19 mouse cellular contexts compared by ENCODE assay signal in the genomic region with DNA sequence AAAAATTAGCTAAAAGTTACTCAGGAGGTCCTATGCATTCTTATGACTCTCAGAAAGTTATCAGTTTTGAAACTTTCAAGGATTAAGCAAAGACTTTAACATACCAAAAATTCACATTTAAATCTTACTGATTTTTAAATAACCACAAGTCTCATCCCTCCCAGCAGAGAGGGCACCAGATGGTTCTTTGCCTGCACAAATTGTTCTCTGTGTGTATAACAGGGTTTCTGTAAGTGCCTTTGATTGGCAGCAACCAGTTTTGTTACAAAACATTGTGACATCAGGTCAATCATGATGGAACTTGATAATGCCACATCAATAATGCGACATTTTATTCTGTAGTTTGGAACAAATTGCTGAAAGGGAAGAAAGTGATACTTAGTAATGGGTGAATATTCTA.
A peak's percentile ranks its signal among the peaks of the same experiment; 100 is the strongest.
DNase-seq lines count a peak whose midpoint lies in the region; TF ChIP-seq lines count a peak whose summit lies in the region.
"Had no signal": no experiment of that assay in that cellular context is flagged by ENCODE, and none has a peak within 500 bp of the region (broad histone marks: within the 10 kb centered on the region; RNA-seq: fewer than 3 reads in every experiment).

No protein-coding gene starts in this region.

- TF ChIP-seq CTCF in brain, embryonic 14.5 days (IDR thresholded peaks at IDR 0.05; ENCODE audit: borderline replicate concordance, extremely low read depth, insufficient read depth, insufficient read length) = no peak

- no peak for TF ChIP-seq POLR2A in brain, embryonic 14.5 days (IDR thresholded peaks at IDR 0.05; ENCODE audit: borderline replicate concordance, extremely low read depth, insufficient read depth, insufficient read length, poor library complexity, severe bottlenecking)

- DNase-seq in brain, adult 2 months (ENCODE audit: low read depth, low spot score) = peak; percentile 35
- DNase-seq in brain, embryonic 14.5 days (ENCODE audit: low read depth) = peak; percentile 7
- peak; percentile 6 to 24 for DNase-seq in layer of hippocampus, adult 8-10 months (ENCODE audit: low spot score in 2 of 2)
- DNase-seq in layer of hippocampus, postnatal 36 days = peak; percentile 11 to 28
- no peak for DNase-seq in kidney, postnatal 10 days
- DNase-seq in heart, adult 11 months = no peak
- DNase-seq: adrenal gland, adult 2 months; adrenal gland, postnatal 14 days; cerebellum, adult 11 months; cerebellum, adult 8-10 months; cerebellum, postnatal 10 days; cerebellum, postnatal 36 days; embryo, embryonic 11 days; forebrain, postnatal 0 days; gastrocnemius, adult 2 months; gastrocnemius, postnatal 14 days; heart, adult 18-20 months; heart, postnatal 10 days; heart, postnatal 36 days had no signal

Comparison
In these comparisons a context has a peak if more than half of its experiments do, and no peak if none do; other contexts are left out.
1. DNase-seq: peak in brain, adult 2 months (single experiment), brain, embryonic 14.5 days (single experiment), layer of hippocampus, adult 8-10 months (2 of 2) and layer of hippocampus, postnatal 36 days (2 of 2); none in kidney, postnatal 10 days (single experiment) and heart, adult 11 months (single experiment).